Mouse (Mus musculus) stomach, postnatal 0 days (tissue): ENCODE data around the gene Fcmr. TPM values are rescaled to one million over a fixed set of nuclear protein-coding genes. Genes with fewer than 3 reads are reported as not detected.
A peak's percentile ranks its signal among the peaks of the same experiment; 100 is the strongest.

Experiments
- ATAC-seq: fragments of 200-750 bp; cut with Nextera tagmentation; 2 replicates; pipeline ENCODE4 v1.8.0; 2017; ENCODE audit not compliant: low FRiP score, low TSS enrichment
- DNase-seq: peaks from one replicate; pipeline ENCODE4 v3.0.0-alpha.2; 2016; ENCODE audit warnings: low spot score
- H3K27ac ChIP-seq: fragments of 300-500 bp; sonication (generic); replicated peaks from 2 replicates; pipeline ENCODE4 v1.5.1; 2014; ENCODE audit warnings: mild to moderate bottlenecking, control low read depth
- H3K27me3 ChIP-seq: fragments of 300-500 bp; sonication (generic); 2 replicates; pipeline ENCODE4 v1.6.1; 2014; ENCODE audit warnings: low read length; ENCODE audit not compliant: control insufficient read depth, insufficient read depth
- H3K36me3 ChIP-seq: fragments of 300-500 bp; sonication (generic); 2 replicates; pipeline ENCODE4 v1.6.1; 2014; ENCODE audit warnings: low read length, mixed read lengths; ENCODE audit not compliant: control insufficient read depth, insufficient read depth
- H3K4me1 ChIP-seq: fragments of 300-500 bp; sonication (generic); replicated peaks from 2 replicates; pipeline ENCODE4 v1.6.1; 2014; ENCODE audit warnings: antibody characterized with exemption; ENCODE audit not compliant: control insufficient read depth, insufficient read depth
- H3K4me2 ChIP-seq: fragments of 300-500 bp; sonication (generic); replicated peaks from 2 replicates; pipeline ENCODE4 v1.6.1; 2014; ENCODE audit warnings: low read depth, mild to moderate bottlenecking, control low read depth, moderate library complexity
- H3K4me3 ChIP-seq: fragments of 300-500 bp; sonication (generic); 2 replicates; pipeline ENCODE4 v1.5.1; 2014; ENCODE audit warnings: low read depth, low read length, control low read depth
- H3K9ac ChIP-seq: fragments of 300-500 bp; sonication (generic); 2 replicates; pipeline ENCODE4 v1.6.1; 2014; ENCODE audit warnings: mild to moderate bottlenecking, low read length, control low read depth, mixed read lengths
- H3K9me3 ChIP-seq: fragments of 300-500 bp; sonication (generic); 2 replicates; pipeline ENCODE4 v1.6.1; 2016; ENCODE audit warnings: low read length; ENCODE audit not compliant: control insufficient read depth
- CTCF ChIP-seq: IDR thresholded peaks from 2 replicates; pipeline ENCODE4 v1.5.1; 2016; ENCODE audit warnings: antibody characterized with exemption, low read depth, mild to moderate bottlenecking, moderate library complexity
- EP300 ChIP-seq: optimal IDR thresholded peaks from 2 replicates; pipeline ENCODE3; 2016; ENCODE audit warnings: antibody characterized with exemption
- WGBS: fragments of 180-500 bp; shearing (Covaris S2); extraction: QIAGEN DNeasy Blood & Tissue Kit; methylation state at CpG from one replicate; pipeline ENCODE4 v1.1.7; 2014; 5-methylcytosine and 5-hydroxymethylcytosine counted together
- polyA plus RNA-seq: library from polyadenylated mRNA; unstranded; fragments of >200 nt; fragmentation: Nextera tagmentation; extraction: Ambion mirVana; gene quantifications from 2 replicates; pipeline ENCODE4 v1.2.1, GENCODE M21; 2015

Gene Fcmr
- polyA plus RNA-seq, 1 experiment from 2014 or later: not detected

GRCm38 (mm10) chr1:130838288-130838687, 27.2 kb upstream of the Fcmr start:
- ATAC-seq: no peak

GRCm38 (mm10) chr1:130840599-130841379, 24.7 kb upstream of the Fcmr start:
- Histone ChIP-seq H3K27me3 (no peaks in the 10 kb centered on the region), H3K36me3 (no peaks in the 10 kb centered on the region), H3K27ac (no peak overlapping the region), H3K9ac (no peak overlapping the region), H3K4me2 (no peak overlapping the region), H3K9me3 (no peaks in the 10 kb centered on the region), H3K4me1 (no peaks in the 10 kb centered on the region), H3K4me3 (no peak overlapping the region)
- ATAC-seq: no peak
- 31% methylated on average over 8 of the region's 8 CpGs for WGBS
- TF ChIP-seq EP300: no peak
- no peak for TF ChIP-seq CTCF
- DNase-seq: no peak

More at GRCm38 (mm10) chr1:130838288-130838687, 27.2 kb upstream of the Fcmr start:
- Histone ChIP-seq H3K36me3 (no peaks in the 10 kb centered on the region), H3K4me2 (no peak overlapping the region), H3K9ac (no peak overlapping the region), H3K9me3 (no peaks in the 10 kb centered on the region), H3K27ac (no peak overlapping the region), H3K27me3 (no peaks in the 10 kb centered on the region), H3K4me1 (no peaks in the 10 kb centered on the region), H3K4me3 (no peak overlapping the region)
- no peak for DNase-seq
- WGBS: 52% methylated on average over 6 of the region's 6 CpGs
- TF ChIP-seq EP300: no peak
- TF ChIP-seq CTCF: peak; percentile 51

GRCm38 (mm10) chr1:130841621-130842020, 23.8 kb upstream of the Fcmr start:
- Histone ChIP-seq H3K4me2 (no peak overlapping the region), H3K36me3 (no peaks in the 10 kb centered on the region), H3K9ac (no peak overlapping the region), H3K27me3 (no peaks in the 10 kb centered on the region), H3K4me1 (no peaks in the 10 kb centered on the region), H3K9me3 (no peaks in the 10 kb centered on the region), H3K4me3 (no peak overlapping the region), H3K27ac (no peak overlapping the region)
- 76% methylated on average over 7 of the region's 7 CpGs for WGBS
- TF ChIP-seq CTCF: no peak
- no peak for TF ChIP-seq EP300
- DNase-seq: no peak
- no peak for ATAC-seq

GRCm38 (mm10) chr1:130844516-130844915, 21.0 kb upstream of the Fcmr start:
- no peak for DNase-seq
- no peak for ATAC-seq
- no peak overlapping the region for H3K4me2 ChIP-seq
- H3K27me3 ChIP-seq: no peaks in the 10 kb centered on the region
- H3K9me3 ChIP-seq: no peaks in the 10 kb centered on the region
- TF ChIP-seq CTCF: no peak
- TF ChIP-seq EP300: no peak
- H3K4me3 ChIP-seq: no peak overlapping the region
- no peaks in the 10 kb centered on the region for H3K4me1 ChIP-seq
- no peak overlapping the region for H3K9ac ChIP-seq
- WGBS: 63% methylated on average over 7 of the region's 7 CpGs
- no peak overlapping the region for H3K27ac ChIP-seq
- no peaks in the 10 kb centered on the region for H3K36me3 ChIP-seq

GRCm38 (mm10) chr1:130849530-130850214, 15.8 kb upstream of the Fcmr start:
- TF ChIP-seq EP300 (no peak), CTCF (no peak)
- H3K4me2 ChIP-seq: no peak overlapping the region
- H3K4me3 ChIP-seq: no peak overlapping the region
- no peak for ATAC-seq
- no peaks in the 10 kb centered on the region for H3K36me3 ChIP-seq
- H3K4me1 ChIP-seq: no peaks in the 10 kb centered on the region
- 88% methylated on average over 10 of the region's 10 CpGs for WGBS
- H3K27ac ChIP-seq: no peak overlapping the region
- no peaks in the 10 kb centered on the region for H3K9me3 ChIP-seq
- H3K9ac ChIP-seq: no peak overlapping the region
- no peaks in the 10 kb centered on the region for H3K27me3 ChIP-seq
- no peak for DNase-seq

- WGBS: 85% methylated on average over 5 of the region's 5 CpGs
- TF ChIP-seq EP300: no peak
- TF ChIP-seq CTCF: no peak
Observed at GRCm38 (mm10) chr1:130850405-130850804, 15.1 kb upstream of the Fcmr start.

More at GRCm38 (mm10) chr1:130850405-130850804, 15.1 kb upstream of the Fcmr start:
- H3K36me3 ChIP-seq: no peaks in the 10 kb centered on the region
- H3K9ac ChIP-seq: no peak overlapping the region
- DNase-seq (no peak), ATAC-seq (no peak)
- H3K4me1 ChIP-seq: no peaks in the 10 kb centered on the region
- no peaks in the 10 kb centered on the region for H3K27me3 ChIP-seq
- no peak overlapping the region for H3K4me2 ChIP-seq
- H3K9me3 ChIP-seq: no peaks in the 10 kb centered on the region
- no peak overlapping the region for H3K27ac ChIP-seq
- H3K4me3 ChIP-seq: no peak overlapping the region
